Mouse (Mus musculus): Measurements from ENCODE around the gene Emx1. TPM values are rescaled to one million over a fixed set of nuclear protein-coding genes. Genes with fewer than 3 reads are reported as not detected.

Gene Emx1
- polyA plus RNA-seq, 1 experiment: not detected

- WGBS: 64% methylated on average over 9 of the region's 9 CpGs
- no peak overlapping the region for H3K4me3 ChIP-seq (replicated peaks; ENCODE audit: extremely low read depth, low read depth, low read length)
- no peak for TF ChIP-seq POLR2A (IDR thresholded peaks at IDR 0.05; ENCODE audit: borderline replicate concordance, extremely low read depth, low read depth, low read length)
- TF ChIP-seq CTCF (IDR thresholded peaks at IDR 0.05; ENCODE audit: insufficient read depth, low read length): no peak
- DNase-seq: no peak
- H3K4me1 ChIP-seq (ENCODE audit: control insufficient read depth, insufficient read depth, low read length): no peaks in the 10 kb centered on the region
These were observed 22.2 kb downstream of the Emx1 start for GRCm38 (mm10) chr6:85209226-85209967.

GRCm38 (mm10) chr6:85210686-85211085 is 23.4 kb downstream of the Emx1 start:
- 57% methylated on average over 1 of the region's 1 CpGs for WGBS
- DNase-seq: no peak
- H3K4me3 ChIP-seq (replicated peaks; ENCODE audit: extremely low read depth, low read depth, low read length): no peak overlapping the region
- no peaks in the 10 kb centered on the region for H3K4me1 ChIP-seq (ENCODE audit: control insufficient read depth, insufficient read depth, low read length)
- no peak for TF ChIP-seq CTCF (IDR thresholded peaks at IDR 0.05; ENCODE audit: insufficient read depth, low read length)
- no peak for TF ChIP-seq POLR2A (IDR thresholded peaks at IDR 0.05; ENCODE audit: borderline replicate concordance, extremely low read depth, low read depth, low read length)

DNA sequence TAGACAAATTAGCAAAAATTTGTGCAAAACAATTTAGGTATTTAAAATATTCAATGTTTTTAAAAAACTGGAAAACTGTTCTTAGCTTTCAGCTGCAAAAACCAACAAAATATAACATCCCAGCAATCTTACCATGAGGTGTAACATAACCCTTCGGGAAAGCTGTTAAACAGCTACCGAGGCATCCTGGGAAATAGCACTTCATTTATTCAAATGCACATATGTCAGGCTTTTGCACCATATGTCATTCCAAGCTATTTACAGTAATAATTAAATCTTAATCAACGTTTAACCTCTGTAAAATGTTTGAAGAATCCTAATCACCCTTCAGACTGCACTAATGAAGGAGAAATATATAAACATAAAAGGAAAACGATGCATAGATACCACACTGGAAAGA is 31.0 kb downstream of the Emx1 start:
- 71% methylated on average over 4 of the region's 4 CpGs for WGBS
- Histone ChIP-seq H3K4me3 (replicated peaks; ENCODE audit: extremely low read depth, low read depth, low read length) (no peak overlapping the region), H3K4me1 (ENCODE audit: control insufficient read depth, insufficient read depth, low read length) (no peaks in the 10 kb centered on the region)
- no peak for DNase-seq
- TF ChIP-seq POLR2A (IDR thresholded peaks at IDR 0.05; ENCODE audit: borderline replicate concordance, extremely low read depth, low read depth, low read length) (no peak), CTCF (IDR thresholded peaks at IDR 0.05; ENCODE audit: insufficient read depth, low read length) (no peak)

DNA sequence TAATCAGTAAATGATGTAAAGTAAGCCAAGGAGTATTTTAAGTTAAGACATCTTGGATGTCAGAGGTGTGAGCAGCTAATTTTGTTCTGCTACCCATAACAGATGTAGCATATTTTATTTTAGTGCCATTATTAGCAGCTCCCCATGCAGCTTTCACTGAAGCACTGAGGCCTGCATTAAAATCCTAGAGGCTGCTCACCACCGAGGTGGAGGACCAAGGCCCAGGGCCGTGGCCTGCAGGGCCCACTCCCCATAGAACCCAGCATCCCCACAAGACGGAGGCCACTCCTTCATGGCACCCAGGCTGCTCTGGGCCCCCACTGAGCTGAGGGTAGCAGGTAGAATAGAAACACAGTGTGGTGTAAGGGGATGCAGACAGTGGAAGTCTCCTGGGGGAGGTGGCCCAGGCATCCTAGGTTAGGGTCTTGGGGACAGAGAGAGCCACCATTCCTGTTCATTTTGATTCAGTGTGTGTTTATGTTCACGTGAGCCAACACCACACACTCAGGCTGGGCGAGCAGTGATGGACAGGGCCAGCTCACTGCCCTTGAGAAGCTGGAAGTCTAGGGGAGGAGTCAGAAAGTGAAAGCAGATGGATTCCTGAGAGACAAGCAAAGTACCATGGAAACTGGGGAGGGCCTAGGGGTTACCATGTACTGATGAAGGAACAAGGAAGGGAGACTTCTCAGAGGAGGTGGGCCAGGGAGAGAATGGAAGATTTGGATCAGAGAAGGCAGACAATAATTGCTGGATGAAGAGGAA is 31.6 kb downstream of the Emx1 start:
- Histone ChIP-seq H3K4me3 (replicated peaks; ENCODE audit: extremely low read depth, low read depth, low read length) (no peak overlapping the region), H3K4me1 (ENCODE audit: control insufficient read depth, insufficient read depth, low read length) (no peaks in the 10 kb centered on the region)
- no peak for TF ChIP-seq CTCF (IDR thresholded peaks at IDR 0.05; ENCODE audit: insufficient read depth, low read length)
- no peak for TF ChIP-seq POLR2A (IDR thresholded peaks at IDR 0.05; ENCODE audit: borderline replicate concordance, extremely low read depth, low read depth, low read length)
- DNase-seq: no peak
- 57% methylated on average over 5 of the region's 5 CpGs for WGBS

GRCm38 (mm10) chr6:85219706-85220105 is 32.5 kb downstream of the Emx1 start:
- H3K4me3 ChIP-seq (replicated peaks; ENCODE audit: extremely low read depth, low read depth, low read length): no peak overlapping the region
- no peak for DNase-seq
- H3K4me1 ChIP-seq (ENCODE audit: control insufficient read depth, insufficient read depth, low read length): no peaks in the 10 kb centered on the region
- TF ChIP-seq CTCF (IDR thresholded peaks at IDR 0.05; ENCODE audit: insufficient read depth, low read length) (no peak), POLR2A (IDR thresholded peaks at IDR 0.05; ENCODE audit: borderline replicate concordance, extremely low read depth, low read depth, low read length) (no peak)
- 96% methylated on average over 11 of the region's 11 CpGs for WGBS

DNA sequence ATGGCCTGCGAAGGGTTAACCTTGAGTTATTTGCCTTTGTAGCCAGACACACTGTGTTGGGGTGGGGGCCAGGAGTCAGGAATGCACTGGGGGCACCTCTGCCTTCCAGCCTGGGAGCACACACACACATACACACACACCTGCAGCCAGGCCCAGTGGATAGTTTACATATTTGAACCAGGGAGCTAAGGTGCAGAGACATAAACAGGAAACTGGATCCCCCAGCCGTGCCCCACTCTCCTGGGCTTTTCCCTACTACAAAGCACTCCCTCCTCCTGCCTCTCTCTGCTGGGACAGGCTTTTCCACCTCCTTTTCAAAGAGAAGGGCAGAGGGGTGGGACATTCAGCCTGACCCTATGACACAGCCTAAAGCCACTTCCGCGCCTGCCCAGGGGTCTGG is 33.7 kb downstream of the Emx1 start:
- no peak for TF ChIP-seq POLR2A (IDR thresholded peaks at IDR 0.05; ENCODE audit: borderline replicate concordance, extremely low read depth, low read depth, low read length)
- no peak for TF ChIP-seq CTCF (IDR thresholded peaks at IDR 0.05; ENCODE audit: insufficient read depth, low read length)
- Histone ChIP-seq H3K4me1 (ENCODE audit: control insufficient read depth, insufficient read depth, low read length) (no peaks in the 10 kb centered on the region), H3K4me3 (replicated peaks; ENCODE audit: extremely low read depth, low read depth, low read length) (no peak overlapping the region)
- no peak for DNase-seq
- 56% methylated on average over 4 of the region's 4 CpGs for WGBS

DNA sequence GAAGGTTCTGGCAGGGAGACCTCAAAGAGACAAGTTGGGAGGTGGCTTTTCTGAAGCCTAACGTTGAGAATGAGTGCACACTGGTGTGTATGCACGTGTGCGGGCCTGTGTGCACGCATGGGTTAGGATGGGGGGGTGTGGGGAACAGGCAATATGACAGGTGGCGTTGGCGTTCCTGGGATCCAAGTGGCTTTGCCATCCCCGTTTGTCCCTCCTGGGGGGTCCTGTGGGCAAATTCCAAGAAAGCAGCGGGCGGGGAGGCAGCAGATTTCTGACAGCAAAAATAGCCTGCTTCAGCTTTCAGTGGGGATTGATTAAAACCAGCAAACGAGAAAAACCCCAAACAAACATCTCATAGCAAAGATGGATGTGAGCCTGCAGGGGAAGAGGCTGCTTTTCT is 35.3 kb downstream of the Emx1 start:
- Histone ChIP-seq H3K4me3 (replicated peaks; ENCODE audit: extremely low read depth, low read depth, low read length) (no peak overlapping the region), H3K4me1 (ENCODE audit: control insufficient read depth, insufficient read depth, low read length) (no peaks in the 10 kb centered on the region)
- TF ChIP-seq POLR2A (IDR thresholded peaks at IDR 0.05; ENCODE audit: borderline replicate concordance, extremely low read depth, low read depth, low read length) (no peak), CTCF (IDR thresholded peaks at IDR 0.05; ENCODE audit: insufficient read depth, low read length) (no peak)
- 90% methylated on average over 10 of the region's 10 CpGs for WGBS
- DNase-seq: no peak

DNA sequence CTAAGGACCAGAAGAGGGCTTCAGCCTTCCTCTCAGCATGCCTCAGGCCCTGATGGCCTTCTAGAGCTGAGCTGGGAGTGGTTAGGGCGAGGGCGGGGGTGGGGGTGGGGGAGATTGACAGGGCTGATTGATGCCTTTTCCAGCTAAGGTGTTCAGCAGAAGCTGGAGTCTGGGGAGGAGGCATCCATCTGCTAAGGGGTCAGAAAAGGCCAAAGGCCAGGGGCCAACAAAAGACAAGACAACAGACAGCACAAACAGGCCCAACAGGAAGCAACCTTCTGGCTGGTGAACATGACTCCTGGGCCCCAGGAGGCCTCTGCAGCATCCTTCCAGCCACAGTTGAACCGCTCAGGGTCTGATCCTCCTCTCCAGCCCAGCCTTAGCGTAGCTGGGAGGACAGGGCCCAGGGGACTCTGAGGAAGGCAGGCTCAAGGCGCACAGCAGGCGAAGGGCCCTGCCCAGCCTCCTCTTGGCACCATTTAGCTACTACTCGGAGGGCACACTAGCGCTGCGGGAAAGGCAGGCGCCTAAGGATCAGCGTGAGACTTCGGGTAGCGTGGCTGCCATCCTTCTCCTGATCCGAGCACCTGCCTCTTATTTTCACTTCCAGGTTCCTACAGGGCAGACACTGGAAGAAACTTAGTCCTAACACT is 36.4 kb downstream of the Emx1 start:
- TF ChIP-seq POLR2A (IDR thresholded peaks at IDR 0.05; ENCODE audit: borderline replicate concordance, extremely low read depth, low read depth, low read length): no peak
- no peak for TF ChIP-seq CTCF (IDR thresholded peaks at IDR 0.05; ENCODE audit: insufficient read depth, low read length)
- Histone ChIP-seq H3K4me3 (replicated peaks; ENCODE audit: extremely low read depth, low read depth, low read length) (no peak overlapping the region), H3K4me1 (ENCODE audit: control insufficient read depth, insufficient read depth, low read length) (no peaks in the 10 kb centered on the region)
- DNase-seq: no peak
- WGBS: 72% methylated on average over 14 of the region's 14 CpGs

DNA sequence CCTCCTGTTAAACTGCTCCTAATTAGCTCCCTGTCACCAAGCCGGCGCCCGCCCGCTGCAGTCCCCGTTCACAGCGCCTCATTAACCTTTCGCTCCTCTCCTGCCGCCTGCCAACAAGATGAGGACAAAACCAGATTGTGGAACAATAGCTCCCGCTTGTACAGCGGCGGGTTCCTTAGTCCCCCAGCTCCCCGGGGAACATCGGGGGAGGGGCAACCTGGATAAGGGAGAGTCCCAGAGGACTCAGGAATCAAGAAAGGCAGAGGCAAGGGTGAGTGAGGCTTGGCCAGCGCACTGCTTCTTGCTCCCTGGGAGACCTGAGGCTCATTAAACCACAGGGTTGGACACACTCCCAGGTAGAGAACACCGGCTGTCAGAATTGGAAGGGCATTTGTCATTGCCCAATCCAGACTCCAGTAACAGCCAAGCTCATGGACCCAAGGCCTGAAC is 37.2 kb downstream of the Emx1 start:
- no peak overlapping the region for H3K4me3 ChIP-seq (replicated peaks; ENCODE audit: extremely low read depth, low read depth, low read length)
- no peaks in the 10 kb centered on the region for H3K4me1 ChIP-seq (ENCODE audit: control insufficient read depth, insufficient read depth, low read length)
- TF ChIP-seq CTCF (IDR thresholded peaks at IDR 0.05; ENCODE audit: insufficient read depth, low read length): no peak
- no peak for TF ChIP-seq POLR2A (IDR thresholded peaks at IDR 0.05; ENCODE audit: borderline replicate concordance, extremely low read depth, low read depth, low read length)
- 66% methylated on average over 15 of the region's 15 CpGs for WGBS
- no peak for DNase-seq
